Mouse (Mus musculus) neural tube, embryonic 14.5 days (tissue): ENCODE measurements around the gene Pam. TPM values are rescaled to one million over a fixed set of nuclear protein-coding genes. Genes with fewer than 3 reads are reported as not detected.

Experiments used
- ATAC-seq: fragments of 200-750 bp; cut with Nextera tagmentation; 2 replicates; pipeline ENCODE4 v1.8.0; 2017; ENCODE audit warnings: low read depth, mild to moderate bottlenecking, moderate TSS enrichment, moderate library complexity
- H3K27ac ChIP-seq: fragments of 300-500 bp; sonication (generic); 2 replicates; pipeline ENCODE4 v1.5.1; 2014; ENCODE audit warnings: low read depth, mild to moderate bottlenecking, control low read depth, low read length, moderate library complexity, mixed read lengths
- H3K27me3 ChIP-seq: fragments of 300-500 bp; sonication (generic); 2 replicates; pipeline ENCODE4 v1.6.1; 2014; ENCODE audit warnings: low read length; ENCODE audit not compliant: control insufficient read depth, insufficient read depth
- H3K36me3 ChIP-seq: fragments of 300-500 bp; sonication (generic); 2 replicates; pipeline ENCODE4 v1.6.1; 2014; ENCODE audit warnings: low read length, mixed read lengths; ENCODE audit not compliant: control insufficient read depth, insufficient read depth
- H3K4me1 ChIP-seq: fragments of 300-500 bp; sonication (generic); 2 replicates; pipeline ENCODE4 v1.6.1; 2014; ENCODE audit warnings: low read length; ENCODE audit not compliant: control insufficient read depth, insufficient read depth
- H3K4me2 ChIP-seq: fragments of 300-500 bp; sonication (generic); 2 replicates; pipeline ENCODE4 v1.6.1; 2014; ENCODE audit warnings: mild to moderate bottlenecking, low read depth, low read length, control low read depth
- H3K4me3 ChIP-seq: fragments of 300-500 bp; sonication (generic); 2 replicates; pipeline ENCODE4 v1.5.1; 2014; ENCODE audit warnings: low read depth, low read length, control low read depth, mixed read lengths
- H3K9ac ChIP-seq: fragments of 300-500 bp; sonication (generic); replicated peaks from 2 replicates; pipeline ENCODE4 v1.6.1; 2014; ENCODE audit warnings: low read depth, mild to moderate bottlenecking, control low read depth, low read length, mixed read lengths
- H3K9me3 ChIP-seq: fragments of 300-500 bp; sonication (generic); 2 replicates; pipeline ENCODE4 v1.6.1; 2016; ENCODE audit warnings: low read length; ENCODE audit not compliant: control insufficient read depth
- WGBS: fragments of 180-500 bp; shearing (Covaris S2); extraction: QIAGEN DNeasy Blood & Tissue Kit; methylation state at CpG from one replicate; pipeline ENCODE4 v1.1.7; 2014; 5-methylcytosine and 5-hydroxymethylcytosine counted together
- polyA plus RNA-seq: library from polyadenylated mRNA; unstranded; fragments of >200 nt; fragmentation: Nextera tagmentation; extraction: Ambion mirVana; gene quantifications from 2 replicates; pipeline ENCODE4 v1.2.1, GENCODE M21; 2014

Pam gene
- polyA plus RNA-seq, 1 experiment from 2014 or later = 51.5 TPM

GRCm38 (mm10) chr1:97834354-97834822 lies 261.1 kb downstream of the Pam start:
- Histone ChIP-seq H3K36me3 (no peaks in the 10 kb centered on the region), H3K4me2 (no peak overlapping the region), H3K27me3 (no peaks in the 10 kb centered on the region), H3K9ac (no peak overlapping the region), H3K4me3 (no peak overlapping the region), H3K27ac (no peak overlapping the region), H3K4me1 (no peaks in the 10 kb centered on the region), H3K9me3 (no peaks in the 10 kb centered on the region)
- ATAC-seq = no peak
- WGBS = 78% methylated on average over 5 of the region's 5 CpGs

- ATAC-seq = peak; percentile 58; the same call in 1 of the 2 replicates
- Histone ChIP-seq H3K27ac (0 out of 2 replicates have a peak overlapping the region, but pooled peaks have one; percentile 12), H3K9me3 (no peaks in the 10 kb centered on the region), H3K4me3 (no peak overlapping the region), H3K4me2 (no peak overlapping the region), H3K4me1 (no peaks in the 10 kb centered on the region), H3K9ac (no peak overlapping the region), H3K36me3 (no peaks in the 10 kb centered on the region), H3K27me3 (no peaks in the 10 kb centered on the region)
- 65% methylated on average over 5 of the region's 5 CpGs for WGBS
Measured at GRCm38 (mm10) chr1:97833466-97834353, 261.7 kb downstream of the Pam start.

GRCm38 (mm10) chr1:97828087-97828486 lies 267.4 kb downstream of the Pam start:
- Histone ChIP-seq H3K27me3 (no peaks in the 10 kb centered on the region), H3K4me2 (no peak overlapping the region), H3K9me3 (no peaks in the 10 kb centered on the region), H3K9ac (no peak overlapping the region), H3K4me1 (no peaks in the 10 kb centered on the region), H3K36me3 (peaks cover 4% of the 10 kb centered on the region; the same call in 1 of the 2 replicates), H3K27ac (no peak overlapping the region), H3K4me3 (no peak overlapping the region)
- ATAC-seq = no peak
- WGBS = 97% methylated on average over 5 of the region's 5 CpGs

GRCm38 (mm10) chr1:97827566-97827965 lies 267.9 kb downstream of the Pam start:
- Histone ChIP-seq H3K9ac (no peak overlapping the region), H3K36me3 (peaks cover 4% of the 10 kb centered on the region; the same call in 1 of the 2 replicates), H3K4me1 (no peaks in the 10 kb centered on the region), H3K9me3 (no peaks in the 10 kb centered on the region), H3K27ac (no peak overlapping the region), H3K4me2 (no peak overlapping the region), H3K27me3 (no peaks in the 10 kb centered on the region), H3K4me3 (no peak overlapping the region)
- ATAC-seq = no peak
- 73% methylated on average over 2 of the region's 2 CpGs for WGBS

GRCm38 (mm10) chr1:97822904-97823303 lies 272.5 kb downstream of the Pam start:
- Histone ChIP-seq H3K4me2 (no peak overlapping the region), H3K9ac (no peak overlapping the region), H3K36me3 (peaks cover 4% of the 10 kb centered on the region; the same call in 1 of the 2 replicates), H3K9me3 (no peaks in the 10 kb centered on the region), H3K27me3 (no peaks in the 10 kb centered on the region), H3K4me1 (no peaks in the 10 kb centered on the region), H3K4me3 (no peak overlapping the region), H3K27ac (no peak overlapping the region)
- ATAC-seq = no peak
- 97% methylated on average over 7 of the region's 7 CpGs for WGBS

GRCm38 (mm10) chr1:97822203-97822602 lies 273.2 kb downstream of the Pam start:
- Histone ChIP-seq H3K4me2 (no peak overlapping the region), H3K36me3 (peaks cover 4% of the 10 kb centered on the region; the same call in 1 of the 2 replicates), H3K4me1 (no peaks in the 10 kb centered on the region), H3K9me3 (no peaks in the 10 kb centered on the region), H3K27me3 (no peaks in the 10 kb centered on the region), H3K4me3 (no peak overlapping the region), H3K27ac (no peak overlapping the region), H3K9ac (no peak overlapping the region)
- ATAC-seq = no peak
- 88% methylated on average over 5 of the region's 5 CpGs for WGBS

GRCm38 (mm10) chr1:97821282-97821681 lies 274.2 kb downstream of the Pam start:
- 87% methylated on average over 3 of the region's 3 CpGs for WGBS
- no peak overlapping the region for H3K9ac ChIP-seq
- peaks cover 4% of the 10 kb centered on the region; the same call in 1 of the 2 replicates for H3K36me3 ChIP-seq
- no peak overlapping the region for H3K4me2 ChIP-seq
- no peak overlapping the region for H3K27ac ChIP-seq
- H3K27me3 ChIP-seq = no peaks in the 10 kb centered on the region
- H3K9me3 ChIP-seq = no peaks in the 10 kb centered on the region
- ATAC-seq = no peak
- no peak overlapping the region for H3K4me3 ChIP-seq
- no peaks in the 10 kb centered on the region for H3K4me1 ChIP-seq

- H3K4me2 ChIP-seq = no peak overlapping the region
- WGBS = 37% methylated on average over 2 of the region's 2 CpGs
- 0 out of 2 replicates have a peak, but pooled peaks have one; percentile 31 for ATAC-seq
Measured at GRCm38 (mm10) chr1:97809255-97809912, 286.1 kb downstream of the Pam start.

GRCm38 (mm10) chr1:97804520-97804919 lies 290.9 kb downstream of the Pam start:
- H3K27ac ChIP-seq = no peak overlapping the region
- no peaks in the 10 kb centered on the region for H3K9me3 ChIP-seq
- H3K9ac ChIP-seq = no peak overlapping the region
- no peaks in the 10 kb centered on the region for H3K36me3 ChIP-seq
- no peaks in the 10 kb centered on the region for H3K4me1 ChIP-seq
- ATAC-seq = no peak
- H3K4me3 ChIP-seq = no peak overlapping the region
- H3K27me3 ChIP-seq = no peaks in the 10 kb centered on the region
- H3K4me2 ChIP-seq = no peak overlapping the region

More at GRCm38 (mm10) chr1:97809255-97809912, 286.1 kb downstream of the Pam start:
- no peaks in the 10 kb centered on the region for H3K4me1 ChIP-seq
- no peaks in the 10 kb centered on the region for H3K9me3 ChIP-seq
- no peaks in the 10 kb centered on the region for H3K27me3 ChIP-seq
- H3K4me3 ChIP-seq = no peak overlapping the region
- H3K27ac ChIP-seq = no peak overlapping the region
- H3K36me3 ChIP-seq = no peaks in the 10 kb centered on the region
- H3K9ac ChIP-seq = no peak overlapping the region
